Mouse (Mus musculus) cerebellum, postnatal 4 days (tissue): Measurements from ENCODE around the gene Tmem158.

ENCODE experiments used
- DNase-seq, 2 experiments: peaks; one replicate each; pipeline ENCODE4 v3.0.0; 2022; ENCODE audit warnings: low spot score in 2 of 2, mixed read lengths in 1 of 2

The Tmem158 gene

GRCm38 (mm10) chr9:123247992-123248391 lies 12.6 kb downstream of the Tmem158 start:
- DNase-seq = no peak

- DNase-seq = no peak
These were observed 15.4 kb downstream of the Tmem158 start for GRCm38 (mm10) chr9:123245146-123245545.

- DNase-seq = no peak
These were observed 16.6 kb downstream of the Tmem158 start for GRCm38 (mm10) chr9:123243988-123244387.

- DNase-seq = no peak
These were observed 19.4 kb downstream of the Tmem158 start for GRCm38 (mm10) chr9:123241191-123241590.

GRCm38 (mm10) chr9:123240751-123241150 lies 19.8 kb downstream of the Tmem158 start:
- DNase-seq = no peak

- DNase-seq = no peak
These were observed 20.3 kb downstream of the Tmem158 start for GRCm38 (mm10) chr9:123240271-123240670.

- DNase-seq = no peak
These were observed 20.9 kb downstream of the Tmem158 start for GRCm38 (mm10) chr9:123239651-123240050.

GRCm38 (mm10) chr9:123238256-123239045 lies 22.1 kb downstream of the Tmem158 start:
- no peak for DNase-seq

GRCm38 (mm10) chr9:123237739-123238138 lies 22.8 kb downstream of the Tmem158 start:
- no peak for DNase-seq

GRCm38 (mm10) chr9:123235621-123236020 lies 24.9 kb downstream of the Tmem158 start:
- no peak for DNase-seq

- no peak for DNase-seq
These were observed 30.7 kb downstream of the Tmem158 start for GRCm38 (mm10) chr9:123229826-123230225.

- no peak for DNase-seq
These were observed 31.9 kb downstream of the Tmem158 start for GRCm38 (mm10) chr9:123228671-123229070.

- DNase-seq = no peak
These were observed 33.3 kb downstream of the Tmem158 start for GRCm38 (mm10) chr9:123227106-123227750.

GRCm38 (mm10) chr9:123224863-123225431 lies 35.6 kb downstream of the Tmem158 start:
- no peak for DNase-seq

GRCm38 (mm10) chr9:123219826-123220225 lies 40.7 kb downstream of the Tmem158 start:
- DNase-seq = no peak

- DNase-seq = no peak
These were observed 44.7 kb downstream of the Tmem158 start, which contains the start of gene Cdcp1 for GRCm38 (mm10) chr9:123215621-123216440. Gene Cdcp1 (minus strand): TSS chr9:123216038.

GRCm38 (mm10) chr9:123213371-123213770 lies 47.2 kb downstream of the Tmem158 start:
- no peak for DNase-seq
